Mouse (Mus musculus) CD4-positive helper T cell, adult 2 months (primary cell): ENCODE measurements around the gene Klhdc9.
A peak's percentile ranks its signal among the peaks of the same experiment; 100 is the strongest.

ENCODE experiments used
- DNase-seq: peaks from one replicate; pipeline ENCODE4 v3.0.0-alpha.2; 2012; ENCODE audit warnings: low read depth, missing footprints, low spot score

Klhdc9 gene

DNA sequence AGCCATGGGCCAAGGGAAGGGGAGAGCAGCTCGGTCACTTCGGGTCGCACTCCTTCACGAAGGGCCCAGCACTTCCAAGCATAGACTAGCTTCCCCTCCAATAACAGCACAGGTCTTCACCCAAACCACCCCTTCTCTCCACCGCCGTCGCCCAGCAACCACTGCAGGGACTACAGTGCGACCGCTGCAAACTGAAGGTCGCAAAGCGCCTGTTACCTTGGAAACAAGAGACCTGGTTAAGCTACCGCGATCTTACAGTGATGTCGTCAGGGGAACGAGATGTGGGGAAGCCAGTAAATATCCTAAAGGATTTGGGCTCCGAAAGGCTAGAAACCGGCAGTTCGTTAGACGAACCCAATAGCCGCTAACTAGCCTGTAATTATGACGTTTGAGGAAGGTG is at the start of gene Klhdc9:
TSS of gene Klhdc9 (minus strand) at position 143 of the 400 bp plus-strand sequence.
- DNase-seq, result peak; percentile 91

- no peak for DNase-seq
Observed at GRCm38 (mm10) chr1:171410231-171410630, 49.6 kb upstream of the Klhdc9 start.

DNA sequence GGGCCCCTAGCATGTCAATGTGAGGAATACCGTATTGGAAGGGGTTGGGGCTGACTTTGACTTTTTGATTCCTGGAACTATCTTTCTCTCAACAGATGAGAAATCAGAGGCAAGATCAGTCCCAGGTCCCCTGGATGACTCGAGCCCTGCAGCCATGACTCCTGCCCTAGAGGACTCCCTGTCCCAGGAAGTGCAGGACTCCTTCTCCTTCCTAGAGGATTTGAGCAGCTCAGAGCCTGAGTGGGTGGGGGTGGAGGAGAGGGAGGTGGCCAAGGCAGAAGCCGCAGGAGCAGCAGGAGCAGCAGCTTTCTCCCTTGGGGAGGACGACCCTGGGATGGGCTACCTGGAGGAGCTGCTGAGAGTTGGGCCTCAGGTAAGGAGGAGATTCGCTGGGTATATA is 46.7 kb upstream of the Klhdc9 start:
- DNase-seq, result no peak

- no peak for DNase-seq
Observed at GRCm38 (mm10) chr1:171402991-171403390, 42.4 kb upstream of the Klhdc9 start.

GRCm38 (mm10) chr1:171401821-171402220 is 41.2 kb upstream of the Klhdc9 start:
- DNase-seq, result no peak

GRCm38 (mm10) chr1:171390101-171390500 is 29.5 kb upstream of the Klhdc9 start:
- peak; percentile 90 for DNase-seq

GRCm38 (mm10) chr1:171388376-171389102 is 27.9 kb upstream of the Klhdc9 start, which contains the start of gene Arhgap30:
Gene Arhgap30, plus strand, starts transcription at chr1:171388954.
- DNase-seq, result peak; percentile 97

- peak; percentile 51 for DNase-seq
Observed at GRCm38 (mm10) chr1:171387099-171387498, 26.5 kb upstream of the Klhdc9 start.

- DNase-seq, result no peak
Observed at GRCm38 (mm10) chr1:171385171-171385570, 24.6 kb upstream of the Klhdc9 start.

DNA sequence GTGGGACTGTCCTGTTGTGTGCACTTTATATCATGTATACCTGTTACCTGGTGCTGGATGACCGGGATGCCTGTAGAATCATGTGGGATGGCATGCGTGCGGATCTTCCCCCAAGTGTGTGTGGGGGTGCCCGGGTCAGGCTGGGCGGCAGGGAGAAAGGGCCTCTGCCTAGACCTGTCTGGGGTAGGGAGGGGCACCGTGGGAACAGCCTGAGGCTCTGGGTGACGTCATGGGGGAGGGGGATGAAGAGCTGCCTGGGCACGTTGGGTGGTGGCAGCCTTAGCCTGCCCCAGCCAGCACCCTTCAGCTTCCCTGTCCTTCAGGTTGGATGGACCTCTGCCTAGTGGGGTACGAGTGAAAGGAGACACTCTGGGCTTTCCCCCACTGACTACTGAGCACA is 23.8 kb upstream of the Klhdc9 start:
- no peak for DNase-seq

- no peak for DNase-seq
Observed at GRCm38 (mm10) chr1:171382096-171382620, 21.6 kb upstream of the Klhdc9 start.

GRCm38 (mm10) chr1:171379935-171380599 is 19.5 kb upstream of the Klhdc9 start:
- DNase-seq, result peak; percentile 73

GRCm38 (mm10) chr1:171378298-171378697 is 17.7 kb upstream of the Klhdc9 start:
- no peak for DNase-seq

- no peak for DNase-seq
Observed at GRCm38 (mm10) chr1:171375646-171376097, 15.1 kb upstream of the Klhdc9 start.

DNA sequence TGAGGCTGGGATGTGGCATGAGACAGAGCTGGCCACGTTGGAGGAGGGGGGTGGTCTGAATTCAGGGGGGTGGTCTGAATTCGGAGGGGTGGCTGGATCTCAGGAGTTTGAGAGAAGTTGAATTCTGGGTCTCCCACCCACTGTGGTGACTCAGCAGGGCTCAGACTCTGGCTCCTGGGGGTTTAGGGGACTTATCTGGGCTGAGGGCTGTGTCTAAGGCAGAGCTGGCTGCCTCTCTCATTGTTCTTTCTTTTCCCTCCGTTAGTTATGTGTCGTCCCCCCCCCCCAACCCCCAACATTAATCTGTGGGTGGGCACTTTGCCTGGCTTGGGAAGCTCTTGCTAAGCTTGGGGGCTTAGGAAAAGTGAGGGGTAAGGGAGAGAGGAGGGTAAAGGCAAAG is 13.3 kb upstream of the Klhdc9 start:
- no peak for DNase-seq

GRCm38 (mm10) chr1:171372880-171373279 is 12.3 kb upstream of the Klhdc9 start:
- no peak for DNase-seq

GRCm38 (mm10) chr1:171369845-171370556 is 9.4 kb upstream of the Klhdc9 start, which contains the start of gene Nectin4:
Gene Nectin4, plus strand, starts transcription at chr1:171370099.
- DNase-seq, result no peak

DNA sequence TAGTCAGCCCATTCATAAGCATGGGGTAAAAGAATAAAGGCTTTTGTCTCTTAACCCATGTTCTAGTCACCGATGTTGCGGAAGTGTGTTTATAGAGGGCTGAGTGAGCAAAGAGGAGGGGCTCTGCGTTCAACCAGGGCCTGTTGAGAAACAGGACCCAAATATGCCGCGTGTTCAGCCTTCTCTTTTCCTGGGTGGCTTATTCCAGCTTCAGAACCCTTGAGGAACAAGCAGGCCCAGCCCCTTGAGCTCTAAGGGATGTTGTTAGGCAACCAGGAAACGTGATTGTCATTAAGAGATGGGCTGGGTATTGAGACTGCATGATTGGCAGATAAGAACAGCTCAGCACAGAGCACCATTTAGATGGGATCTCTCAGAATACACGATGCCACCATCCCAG is 5.3 kb upstream of the Klhdc9 start:
- DNase-seq, result no peak

DNA sequence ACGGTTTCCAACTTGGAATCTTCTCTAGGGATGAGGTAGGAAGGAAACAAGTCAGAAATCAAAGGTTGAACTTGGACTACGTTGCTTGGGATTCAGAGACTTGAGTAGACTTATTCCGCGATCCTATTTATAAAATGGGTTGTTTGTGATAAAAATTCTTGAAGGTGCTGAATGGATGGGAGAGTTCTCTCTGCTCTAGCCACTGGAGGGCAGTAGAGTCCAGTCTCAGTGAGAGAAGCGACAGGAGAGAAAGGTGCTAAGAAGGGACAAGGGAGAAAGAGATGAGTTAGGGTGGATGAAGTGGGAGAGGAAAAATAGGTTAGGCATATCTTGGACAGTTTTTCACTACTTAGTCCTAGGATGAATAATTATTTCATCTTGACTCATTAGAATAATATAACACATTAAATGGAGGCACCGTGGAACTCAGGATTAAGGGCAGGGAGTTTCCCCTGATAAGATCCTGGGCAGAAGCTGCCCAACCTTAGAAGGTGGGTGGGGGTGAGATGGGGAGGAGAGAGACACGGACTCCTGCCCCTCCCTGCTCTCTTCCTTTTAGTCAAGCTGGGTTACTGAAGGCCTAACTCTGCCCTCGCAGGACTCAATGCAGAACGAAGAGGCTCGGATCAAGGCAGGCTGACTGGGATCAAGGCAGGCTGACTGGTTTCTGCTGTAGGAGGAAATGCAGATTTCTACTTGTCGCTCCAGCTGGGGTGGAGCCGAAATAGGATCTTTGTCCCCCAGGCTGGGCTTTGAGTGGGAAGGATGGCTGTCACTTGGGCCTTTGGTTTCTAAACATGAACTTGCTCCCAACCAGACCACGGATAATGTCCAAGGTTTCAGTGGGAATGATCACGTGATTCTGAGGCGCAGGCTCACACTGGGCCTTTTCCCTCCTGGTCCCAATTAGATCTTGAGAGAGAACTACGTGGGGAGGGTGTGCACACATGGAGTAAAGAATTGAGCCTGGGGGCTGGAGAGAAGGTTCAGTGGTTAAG is 807 bp upstream of the Klhdc9 start:
- peak; percentile 83 for DNase-seq

- no peak for DNase-seq
Observed at GRCm38 (mm10) chr1:171360253-171360652, 345 bp downstream of the Klhdc9 start.

- peak; percentile 79 for DNase-seq
Observed at GRCm38 (mm10) chr1:171358421-171358820, 2.2 kb downstream of the Klhdc9 start.
